Mouse (Mus musculus) induced T-regulatory cell, adult 2 months (primary cell): ENCODE measurements around the gene Rrp1b.
"Not testable (repeated sequence)": the region's sequence is repeated elsewhere in the genome, so short reads cannot be mapped to it uniquely, and the experiment has no call there.

Experiments
- DNase-seq: peaks from one replicate; pipeline ENCODE4 v3.0.0-alpha.2; 2012; ENCODE audit warnings: low read depth

Gene Rrp1b

GRCm38 (mm10) chr17:32091364-32092240 is 55.7 kb downstream of the Rrp1b start:
- peak; percentile 88 for DNase-seq

GRCm38 (mm10) chr17:32092241-32092619 is 56.3 kb downstream of the Rrp1b start:
- no peak for DNase-seq

GRCm38 (mm10) chr17:32092895-32093294 is 57.0 kb downstream of the Rrp1b start:
- DNase-seq = peak; percentile 47

- no peak for DNase-seq
These were observed 61.8 kb downstream of the Rrp1b start for GRCm38 (mm10) chr17:32097676-32098075.

- DNase-seq = not testable (repeated sequence)
These were observed 63.0 kb downstream of the Rrp1b start for GRCm38 (mm10) chr17:32098905-32099304.

- no peak for DNase-seq
These were observed 63.7 kb downstream of the Rrp1b start for GRCm38 (mm10) chr17:32099574-32099942.

GRCm38 (mm10) chr17:32099943-32100586 is 64.2 kb downstream of the Rrp1b start:
- peak; percentile 74 for DNase-seq

- no peak for DNase-seq
These were observed 67.2 kb downstream of the Rrp1b start for GRCm38 (mm10) chr17:32103054-32103453.

- no peak for DNase-seq
These were observed 70.5 kb downstream of the Rrp1b start for GRCm38 (mm10) chr17:32106358-32106757.

- no peak for DNase-seq
These were observed 72.0 kb downstream of the Rrp1b start for GRCm38 (mm10) chr17:32107877-32108276.

- DNase-seq = not testable (repeated sequence)
These were observed 72.6 kb downstream of the Rrp1b start for GRCm38 (mm10) chr17:32108320-32109011.

- DNase-seq = no peak
These were observed 73.5 kb downstream of the Rrp1b start for GRCm38 (mm10) chr17:32109201-32109940.

GRCm38 (mm10) chr17:32110424-32110823 is 74.5 kb downstream of the Rrp1b start:
- no peak for DNase-seq

- DNase-seq = no peak
These were observed 75.3 kb downstream of the Rrp1b start for GRCm38 (mm10) chr17:32110980-32111780.
